Mouse (Mus musculus) liver, adult 2 months (tissue): ENCODE measurements around the gene C1qtnf6. TPM values are rescaled to one million over a fixed set of nuclear protein-coding genes. Genes with fewer than 3 reads are reported as not detected.

Experiments
- DNase-seq: peaks from one replicate; pipeline ENCODE4 v3.0.0-alpha.2; 2011; ENCODE audit warnings: low read depth, low spot score; ENCODE audit errors: extremely low read depth
- H3K27ac ChIP-seq: fragments of 200-500 bp; replicated peaks from 2 replicates; pipeline ENCODE4 v1.5.1; 2012; ENCODE audit warnings: low read depth, mild to moderate bottlenecking, control low read depth, inconsistent platforms, low read length; ENCODE audit not compliant: insufficient read depth
- H3K27me3 ChIP-seq: fragments of 200-500 bp; 2 replicates; pipeline ENCODE4 v1.6.1; 2012; ENCODE audit warnings: mild to moderate bottlenecking, moderate library complexity, low read length, inconsistent platforms; ENCODE audit not compliant: control insufficient read depth, insufficient read depth
- H3K36me3 ChIP-seq: fragments of 200-500 bp; 2 replicates; pipeline ENCODE4 v1.6.1; 2012; ENCODE audit warnings: low read length, inconsistent platforms; ENCODE audit not compliant: control insufficient read depth, insufficient read depth
- H3K4me1 ChIP-seq: fragments of 200-500 bp; 2 replicates; pipeline ENCODE4 v1.6.1; 2011; ENCODE audit warnings: low read length; ENCODE audit not compliant: control insufficient read depth, insufficient read depth
- H3K4me3 ChIP-seq: fragments of 200-500 bp; 2 replicates; pipeline ENCODE4 v1.5.1; 2011; ENCODE audit warnings: low read depth, mild to moderate bottlenecking, control low read depth, low read length, moderate library complexity; ENCODE audit not compliant: insufficient read depth
- H3K79me2 ChIP-seq: fragments of 200-500 bp; 2 replicates; pipeline ENCODE4 v1.6.1; 2012; ENCODE audit warnings: inconsistent platforms, mild to moderate bottlenecking, low read length, moderate library complexity; ENCODE audit not compliant: control insufficient read depth, insufficient read depth
- H3K9ac ChIP-seq: fragments of 200-500 bp; 2 replicates; pipeline ENCODE4 v1.6.1; 2012; ENCODE audit warnings: low read depth, mild to moderate bottlenecking, control low read depth, inconsistent platforms, low read length
- CTCF ChIP-seq: fragments of 200-500 bp; IDR thresholded peaks from 2 replicates; pipeline ENCODE4 v1.5.1; 2011; ENCODE audit warnings: low read depth, low read length, control low read depth
- POLR2A ChIP-seq: fragments of 200-500 bp; IDR thresholded peaks from 2 replicates; pipeline ENCODE4 v1.6.1; 2011; ENCODE audit warnings: low read length, control low read depth; ENCODE audit not compliant: insufficient read depth; ENCODE audit errors: extremely low read depth
- WGBS: fragments of 180-500 bp; shearing (Covaris S2); methylation state at CpG from one replicate; pipeline ENCODE4 v1.1.7; 2018; 5-methylcytosine and 5-hydroxymethylcytosine counted together
- polyA plus RNA-seq: library from polyadenylated mRNA; depleted of rRNA; stranded (reverse); fragments of >200 nt; gene quantifications from 2 replicates; pipeline ENCODE4 v1.2.3, GENCODE M21; 2012
- total RNA-seq: library from RNA; depleted of rRNA; stranded (reverse); fragments of >200 nt; gene quantifications from 2 replicates; pipeline ENCODE4 v1.2.3, GENCODE M21; 2014

The C1qtnf6 gene
- total and polyA plus RNA-seq, 2 experiments = 0.28 to 2.5 TPM

- Histone ChIP-seq H3K27ac (peak overlapping the region; percentile 34), H3K27me3 (no peaks in the 10 kb centered on the region), H3K4me1 (peaks cover 10% of the 10 kb centered on the region), H3K4me3 (no peak overlapping the region), H3K36me3 (no peaks in the 10 kb centered on the region), H3K79me2 (no peaks in the 10 kb centered on the region), H3K9ac (no peak overlapping the region)
- WGBS = 28% methylated on average over 3 of the region's 3 CpGs
- TF ChIP-seq CTCF (no peak), POLR2A (no peak)
- DNase-seq = peak; percentile 77
These were observed 10.4 kb upstream of the C1qtnf6 start for GRCm38 (mm10) chr15:78541606-78542005.

GRCm38 (mm10) chr15:78541036-78541435, 9.8 kb upstream of the C1qtnf6 start:
- Histone ChIP-seq H3K27me3 (no peaks in the 10 kb centered on the region), H3K4me1 (peaks cover 10% of the 10 kb centered on the region), H3K27ac (no peak overlapping the region), H3K36me3 (no peaks in the 10 kb centered on the region), H3K9ac (0 out of 2 replicates have a peak overlapping the region, but pooled peaks have one; percentile 8), H3K4me3 (no peak overlapping the region), H3K79me2 (no peaks in the 10 kb centered on the region)
- DNase-seq = no peak
- WGBS = 93% methylated on average over 3 of the region's 3 CpGs
- no peak for TF ChIP-seq CTCF
- no peak for TF ChIP-seq POLR2A

GRCm38 (mm10) chr15:78535723-78536421, 4.7 kb upstream of the C1qtnf6 start:
- no peaks in the 10 kb centered on the region for H3K36me3 ChIP-seq
- H3K79me2 ChIP-seq = no peaks in the 10 kb centered on the region
- TF ChIP-seq CTCF (no peak), POLR2A (no peak)
- no peak overlapping the region for H3K27ac ChIP-seq
- no peak overlapping the region for H3K9ac ChIP-seq
- WGBS = 77% methylated on average over 10 of the region's 10 CpGs
- H3K27me3 ChIP-seq = no peaks in the 10 kb centered on the region
- peaks cover 17% of the 10 kb centered on the region for H3K4me1 ChIP-seq
- H3K4me3 ChIP-seq = no peak overlapping the region
- DNase-seq = no peak

- no peak for DNase-seq
- Histone ChIP-seq H3K4me3 (no peak overlapping the region), H3K4me1 (peaks cover 21% of the 10 kb centered on the region), H3K79me2 (no peaks in the 10 kb centered on the region), H3K9ac (no peak overlapping the region), H3K27me3 (no peaks in the 10 kb centered on the region), H3K36me3 (no peaks in the 10 kb centered on the region), H3K27ac (peak overlapping the region; percentile 97)
- 80% methylated on average over 10 of the region's 10 CpGs for WGBS
- TF ChIP-seq POLR2A (no peak), CTCF (no peak)
These were observed 2.2 kb upstream of the C1qtnf6 start for GRCm38 (mm10) chr15:78533346-78533835.

GRCm38 (mm10) chr15:78532566-78533345, 1.5 kb upstream of the C1qtnf6 start:
- Histone ChIP-seq H3K4me1 (peaks cover 21% of the 10 kb centered on the region), H3K9ac (peak overlapping the region; percentile 64), H3K36me3 (no peaks in the 10 kb centered on the region), H3K79me2 (no peaks in the 10 kb centered on the region), H3K27me3 (no peaks in the 10 kb centered on the region), H3K4me3 (no peak overlapping the region), H3K27ac (peak overlapping the region; percentile 97)
- TF ChIP-seq CTCF = no peak
- TF ChIP-seq POLR2A = no peak
- DNase-seq = peak; percentile 90
- WGBS = 23% methylated on average over 10 of the region's 10 CpGs
